Comparison of ENCODE assay signal across 8 mouse cellular contexts in the genomic region with DNA sequence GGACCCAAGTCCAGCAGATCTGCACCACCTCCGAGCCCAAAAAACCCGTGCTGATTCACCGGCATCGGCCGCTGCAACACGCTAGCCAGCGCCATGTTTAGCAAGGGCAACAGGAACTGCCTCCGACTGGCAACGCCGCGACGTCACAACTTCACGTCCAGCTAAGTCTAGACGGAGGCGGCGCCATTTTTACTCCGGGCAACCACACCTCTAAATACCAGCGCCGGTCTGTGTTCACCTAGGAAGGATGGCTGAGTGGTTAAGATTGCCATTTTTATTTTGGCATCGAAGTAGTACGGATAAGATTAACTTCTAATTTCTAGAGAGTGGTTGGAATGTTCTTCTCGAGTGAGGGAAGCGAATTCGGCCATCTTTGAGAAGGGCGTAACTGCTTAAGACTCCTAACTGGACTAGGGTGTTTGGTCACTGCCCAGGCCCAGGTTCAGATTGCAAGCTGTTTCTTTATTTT. TPM values are rescaled to one million over a fixed set of nuclear protein-coding genes. Genes with fewer than 3 reads are reported as not detected.
A peak's percentile ranks its signal among the peaks of the same experiment; 100 is the strongest.
DNase-seq lines count a peak whose midpoint lies in the region; ATAC-seq lines count a peak whose summit lies in the region.

TSS of gene Psmb5 (minus strand) at position 126 of the 469 bp plus-strand sequence.

- H3K27ac ChIP-seq in hindbrain, embryonic 16.5 days (ENCODE audit: low read depth, low read length): peak within 1 kb of the TSS; percentile 73

- H3K4me3 ChIP-seq in hindbrain, embryonic 16.5 days (ENCODE audit: low read length): peak within 1 kb of the TSS; percentile 56

- H3K4me1 ChIP-seq in hindbrain, embryonic 16.5 days (ENCODE audit: control insufficient read depth, insufficient read depth, low read depth, low read length): peaks cover 11% of the 10 kb centered on the region

- peak; percentile 74 for DNase-seq in WW6 (ENCODE audit: low read depth, low spot score)
- DNase-seq in cerebellum, postnatal 4 days (ENCODE audit: low spot score in 2 of 2): peak; percentile 59 to 82
- DNase-seq in gastrocnemius, adult 18-20 months (ENCODE audit: low spot score): peak; percentile 85
- DNase-seq in left cerebral cortex, adult 18-20 months (ENCODE audit: low spot score in 2 of 2): peak; percentile 81 to 89
- peak; percentile 88 to 94 for DNase-seq in right cerebral cortex, adult 2 months (ENCODE audit: low spot score in 2 of 2)
- peak; percentile 89 for DNase-seq in urinary bladder, postnatal 14 days (ENCODE audit: low spot score)

- peak within 1 kb of the TSS; percentile 70 for H3K9ac ChIP-seq in hindbrain, embryonic 16.5 days (ENCODE audit: low read depth, low read length)

- H3K9me3 ChIP-seq in hindbrain, embryonic 16.5 days (ENCODE audit: control insufficient read depth, low read length): no peaks in the 10 kb centered on the region

- peak; percentile 90 for ATAC-seq in hindbrain, embryonic 16.5 days
- ATAC-seq in megakaryocyte, adult 5-6 weeks (ENCODE audit: poor library complexity, severe bottlenecking): peak; percentile 97

- 0% methylated on average over 22 of the region's 25 CpGs for WGBS in hindbrain, embryonic 16.5 days

- peaks cover 11% of the 10 kb centered on the region for H3K36me3 ChIP-seq in hindbrain, embryonic 16.5 days (ENCODE audit: control insufficient read depth, insufficient read depth, low read length)

- no peaks in the 10 kb centered on the region for H3K27me3 ChIP-seq in hindbrain, embryonic 16.5 days (replicated peaks; ENCODE audit: control insufficient read depth, insufficient read depth, low read length)

- peak within 1 kb of the TSS; percentile 77 for H3K4me2 ChIP-seq in hindbrain, embryonic 16.5 days (ENCODE audit: low read length)

RNA-seq across cellular contexts. Expression of gene Psmb5, which starts in this region (rescaled TPM):
- 100 to 1,000 TPM; 162 to 169 TPM for total RNA-seq in gastrocnemius, adult 18-20 months (2021)
- polyA plus RNA-seq in hindbrain, embryonic 16.5 days (2015; fragmentation: Nextera tagmentation; extraction: Ambion mirVana): 445 and 467 TPM in 2 replicates
- 100 to 1,000 TPM; 176 to 178 TPM for total RNA-seq in left cerebral cortex, adult 18-20 months (2021)
- total RNA-seq in megakaryocyte, adult 5-6 weeks (2015): 133 and 145 TPM in 2 replicates
- 41.4 and 51.1 TPM in 2 replicates for total RNA-seq in megakaryocyte, adult 5-6 weeks (2017)

Comparison
In these comparisons a context has a peak if more than half of its experiments do, and no peak if none do; other contexts are left out.
1. Peak in every context shown above with its lines: DNase-seq, ATAC-seq, H3K4me3 ChIP-seq and H3K27ac ChIP-seq.